Mouse (Mus musculus) embryonic fibroblast, embryonic 13.5 days (primary cell): ENCODE measurements around the gene Taar8b. TPM values are rescaled to one million over a fixed set of nuclear protein-coding genes. Genes with fewer than 3 reads are reported as not detected.
"Not testable (repeated sequence)": the region's sequence is repeated elsewhere in the genome, so short reads cannot be mapped to it uniquely, and the experiment has no call there.

Experiments
- H3K27ac ChIP-seq: 2 replicates; pipeline ENCODE4 v1.5.1; 2012; ENCODE audit warnings: low read length, control low read depth, inconsistent platforms; ENCODE audit not compliant: insufficient read depth
- H3K4me1 ChIP-seq: 2 replicates; pipeline ENCODE4 v1.6.1; 2011; ENCODE audit warnings: low read length; ENCODE audit not compliant: control insufficient read depth, insufficient read depth
- H3K4me3 ChIP-seq: 2 replicates; pipeline ENCODE4 v1.5.1; 2011; ENCODE audit warnings: mild to moderate bottlenecking, control low read depth, low read length; ENCODE audit not compliant: insufficient read depth
- CTCF ChIP-seq: IDR thresholded peaks from 2 replicates; pipeline ENCODE4 v1.5.1; 2011; ENCODE audit warnings: mild to moderate bottlenecking, control low read depth, low read length, moderate library complexity, borderline replicate concordance; ENCODE audit not compliant: insufficient read depth
- POLR2A ChIP-seq: IDR thresholded peaks from 2 replicates; pipeline ENCODE4 v1.6.1; 2011; ENCODE audit warnings: low read depth, mild to moderate bottlenecking, control low read depth, low read length, moderate library complexity
- polyA plus RNA-seq: library from polyadenylated mRNA; stranded (reverse); fragments of >200 nt; gene quantifications from 2 replicates; pipeline ENCODE4 v1.2.4, GENCODE M21; 2011; ENCODE audit warnings: low read depth; ENCODE audit not compliant: missing spikeins, insufficient read length

Gene Taar8b
- polyA plus RNA-seq, 1 experiment = not detected

DNA sequence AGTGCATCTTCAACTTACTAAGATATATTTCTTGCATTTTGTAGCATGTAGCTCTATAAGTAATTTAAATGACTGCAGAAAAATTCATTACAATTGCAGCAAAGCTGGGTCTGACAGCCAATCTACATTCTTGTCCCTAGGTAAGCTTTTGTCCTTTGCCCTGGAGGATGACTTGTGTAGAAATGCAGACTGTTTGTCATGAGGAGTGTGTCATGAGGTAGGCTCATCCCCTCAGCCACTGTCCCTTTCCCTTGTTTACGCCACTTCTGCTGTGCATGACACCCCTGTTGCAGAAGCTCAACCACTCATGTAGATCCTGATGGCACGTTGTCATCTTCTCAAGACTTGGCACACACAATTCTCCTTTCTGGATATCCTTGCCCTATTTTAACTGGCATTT, 4.9 kb downstream of the Taar8b start:
- no peak overlapping the region for H3K4me3 ChIP-seq
- TF ChIP-seq POLR2A (no peak), CTCF (no peak)
- no peak overlapping the region for H3K27ac ChIP-seq
- H3K4me1 ChIP-seq = no peaks in the 10 kb centered on the region

DNA sequence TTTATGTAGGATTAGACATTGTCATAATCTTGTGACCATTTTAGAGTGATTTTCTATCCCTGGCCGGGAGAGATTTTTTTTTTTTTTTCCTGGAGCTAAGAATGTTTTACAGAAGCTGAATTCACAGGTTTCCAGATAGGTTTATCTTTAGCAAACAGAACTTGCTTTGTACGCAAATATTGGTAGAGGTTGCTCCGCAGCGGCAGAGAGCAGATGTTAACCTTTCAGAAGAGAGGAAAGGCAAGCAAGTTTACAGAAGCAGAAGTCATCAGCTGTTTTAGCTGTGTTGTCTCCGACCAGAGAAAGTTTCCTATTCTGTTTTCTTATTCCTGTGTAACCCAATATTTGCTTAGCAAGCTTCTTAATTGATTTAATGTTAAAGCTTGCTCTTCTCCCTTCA, 5.5 kb downstream of the Taar8b start:
- Histone ChIP-seq H3K4me3 (no peak overlapping the region), H3K4me1 (no peaks in the 10 kb centered on the region), H3K27ac (no peak overlapping the region)
- TF ChIP-seq POLR2A = no peak
- TF ChIP-seq CTCF = no peak

DNA sequence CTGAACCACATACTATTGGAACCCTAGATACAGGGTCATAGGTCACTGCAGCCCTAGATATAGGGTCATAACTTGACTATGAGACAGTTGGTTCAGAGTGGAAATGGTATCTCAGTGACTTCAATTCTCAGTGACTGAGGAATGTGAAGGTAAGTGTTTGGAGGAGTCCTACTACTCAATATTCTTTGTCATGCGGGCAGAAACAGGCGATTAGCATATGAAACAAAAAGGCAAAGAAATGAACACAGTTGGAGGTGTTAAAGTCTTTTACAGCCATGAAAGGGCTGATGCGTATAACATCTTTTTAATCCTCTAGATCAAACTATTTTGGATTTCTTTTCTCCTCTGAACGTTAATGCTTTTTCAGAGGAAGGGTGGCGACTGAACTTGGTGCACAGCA, 6.2 kb downstream of the Taar8b start:
- Histone ChIP-seq H3K4me1 (no peaks in the 10 kb centered on the region), H3K27ac (no peak overlapping the region), H3K4me3 (no peak overlapping the region)
- TF ChIP-seq CTCF (no peak), POLR2A (no peak)

- H3K4me1 ChIP-seq = no peaks in the 10 kb centered on the region
- no peak overlapping the region for H3K27ac ChIP-seq
- no peak overlapping the region for H3K4me3 ChIP-seq
- TF ChIP-seq CTCF (peak; percentile 33; the same call in 1 of the 2 replicates), POLR2A (no peak)
Measured at GRCm38 (mm10) chr10:24080166-24080565, 11.9 kb downstream of the Taar8b start.

GRCm38 (mm10) chr10:24076200-24076599, 15.9 kb downstream of the Taar8b start, which contains the start of gene Taar8a:
Gene Taar8a (plus strand): TSS chr10:24076500.
- H3K4me1 ChIP-seq, H3K27ac ChIP-seq, H3K4me3 ChIP-seq: not testable (repeated sequence)

GRCm38 (mm10) chr10:24074751-24075150, 17.3 kb downstream of the Taar8b start:
- H3K27ac ChIP-seq, H3K4me1 ChIP-seq, H3K4me3 ChIP-seq: not testable (repeated sequence)

GRCm38 (mm10) chr10:24058986-24059385, 33.1 kb downstream of the Taar8b start:
- TF ChIP-seq CTCF (no peak), POLR2A (no peak)
- Histone ChIP-seq H3K4me1 (no peaks in the 10 kb centered on the region), H3K4me3 (no peak overlapping the region), H3K27ac (no peak overlapping the region)

DNA sequence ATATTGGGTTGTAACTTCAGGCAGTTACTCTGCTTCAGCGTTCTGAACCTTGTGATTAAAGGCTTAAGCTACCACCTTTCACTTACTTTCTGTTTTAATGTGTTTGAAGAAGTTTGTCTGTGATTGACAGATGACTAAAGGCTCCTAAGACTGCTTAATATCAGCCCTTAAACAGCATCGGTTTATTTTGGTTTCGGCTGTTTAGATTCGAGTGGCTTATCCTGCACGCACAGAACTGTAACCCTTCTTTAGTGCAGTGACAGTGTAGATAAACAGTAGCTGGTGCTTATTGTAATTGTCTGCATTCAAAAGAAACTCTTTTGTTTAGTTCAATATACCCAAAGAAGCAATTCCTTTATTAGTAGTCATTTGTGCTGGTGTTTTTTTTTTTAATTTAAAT, 40.1 kb downstream of the Taar8b start:
- H3K27ac ChIP-seq = no peak overlapping the region
- no peaks in the 10 kb centered on the region for H3K4me1 ChIP-seq
- TF ChIP-seq POLR2A (no peak), CTCF (no peak)
- H3K4me3 ChIP-seq = no peak overlapping the region

DNA sequence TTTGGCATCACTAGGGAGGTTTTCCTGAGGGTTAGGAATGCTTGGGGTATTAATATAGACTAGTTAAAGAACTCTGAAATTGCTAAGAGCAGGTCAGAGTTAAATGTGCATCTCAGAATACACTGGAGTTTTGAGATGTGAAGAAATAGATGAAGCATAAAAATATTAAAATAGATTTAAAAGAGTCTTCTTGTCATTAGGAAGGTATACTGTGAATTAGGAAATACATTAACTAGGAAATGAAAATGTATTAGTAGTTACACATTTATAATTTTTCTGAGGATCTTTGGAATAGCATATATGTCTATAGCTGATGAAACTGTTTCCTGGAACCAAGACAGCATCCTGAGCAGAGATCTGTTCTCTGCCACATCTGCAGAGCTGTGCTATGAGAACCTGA, 42.9 kb downstream of the Taar8b start, which contains the start of gene Taar7f:
TSS of gene Taar7f (plus strand) at position 301 of the 400 bp plus-strand sequence.
- Histone ChIP-seq H3K4me3 (no peak within 1 kb of the TSS), H3K4me1 (no peaks in the 10 kb centered on the region), H3K27ac (no peak within 1 kb of the TSS)
- TF ChIP-seq CTCF (no peak), POLR2A (no peak)

Other genes with a start within 250 kb of the Taar8b start
- not detected in 2 replicates for gene Vnn3, start 240.8 kb downstream of the Taar8b start, polyA plus RNA-seq
- 4.5 and 5.1 TPM in 2 replicates for gene Vnn1, start 197.6 kb downstream of the Taar8b start, polyA plus RNA-seq
- not detected in 2 replicates for gene Taar1, start 171.9 kb downstream of the Taar8b start, polyA plus RNA-seq
- not detected in 2 replicates for gene Taar2, start 153.7 kb downstream of the Taar8b start, polyA plus RNA-seq
- not detected in 2 replicates for gene Taar3, start 142.7 kb downstream of the Taar8b start, polyA plus RNA-seq
- gene Taar4, start 131.8 kb downstream of the Taar8b start, polyA plus RNA-seq = not detected in 2 replicates
- gene Taar5, start 121.6 kb downstream of the Taar8b start, polyA plus RNA-seq = not detected in 2 replicates
- gene Taar6, start 106.6 kb downstream of the Taar8b start, polyA plus RNA-seq = not detected in 2 replicates
- gene Taar7a, start 98.8 kb downstream of the Taar8b start, polyA plus RNA-seq = not detected in 2 replicates
- gene Taar7b, start 92.4 kb downstream of the Taar8b start, polyA plus RNA-seq = not detected in 2 replicates
- not detected in 2 replicates for gene Taar7d, start 65.1 kb downstream of the Taar8b start, polyA plus RNA-seq
- gene Taar7e, start 54.7 kb downstream of the Taar8b start, polyA plus RNA-seq = not detected in 2 replicates
- not detected in 2 replicates for gene Taar7f, start 42.8 kb downstream of the Taar8b start, polyA plus RNA-seq
- not detected in 2 replicates for gene Taar8a, start 15.8 kb downstream of the Taar8b start, polyA plus RNA-seq
- not detected in 2 replicates for gene Taar8c, start 9.6 kb upstream of the Taar8b start, polyA plus RNA-seq
- not detected in 2 replicates for gene Taar9, start 17.2 kb upstream of the Taar8b start, polyA plus RNA-seq
- 93.6 and 103 TPM in 2 replicates for gene Stx7, start 57.0 kb upstream of the Taar8b start, polyA plus RNA-seq
- gene Moxd1, start 131.2 kb upstream of the Taar8b start, polyA plus RNA-seq = 29.0 and 40.2 TPM in 2 replicates